Mouse (Mus musculus) lung, postnatal 10 days (tissue): ENCODE measurements around the gene Gm10037.

Experiments
- DNase-seq: peaks from one replicate; pipeline ENCODE4 v3.0.0; 2021

The Gm10037 gene

DNA sequence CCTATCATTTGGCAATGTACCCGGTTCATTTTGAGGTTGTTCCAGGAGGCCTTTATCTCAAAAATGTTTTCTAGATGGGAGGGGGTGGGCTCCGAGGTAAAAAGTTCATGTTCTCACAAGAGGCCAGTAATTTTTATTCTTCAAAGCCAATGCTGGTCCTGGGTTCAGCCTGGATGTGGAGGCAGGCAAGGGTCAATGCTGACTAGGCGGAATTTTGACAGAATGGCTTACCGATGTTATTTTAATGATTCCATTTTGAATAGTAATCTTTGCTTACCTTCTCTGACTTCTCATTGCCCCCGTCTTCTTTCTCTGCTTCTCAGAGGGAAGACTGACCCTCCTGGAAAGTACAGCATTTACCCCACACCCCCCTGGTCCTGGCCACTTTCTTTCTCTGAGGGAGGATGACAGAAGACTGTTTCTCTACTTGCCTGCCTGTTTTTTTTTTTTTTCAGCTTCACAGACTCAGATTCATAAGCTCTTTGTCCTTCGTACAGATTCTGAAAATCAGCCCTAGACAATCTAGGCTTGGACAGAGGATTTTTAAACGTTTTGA lies 45.9 kb downstream of the Gm10037 start:
- DNase-seq: no peak

- DNase-seq: no peak
These were observed 53.1 kb downstream of the Gm10037 start for GRCm38 (mm10) chr13:67883966-67884365.
